Mouse (Mus musculus) heart, embryonic 14.5 days (tissue): ENCODE data around the gene Klk8. TPM values are rescaled to one million over a fixed set of nuclear protein-coding genes. Genes with fewer than 3 reads are reported as not detected.

Source experiments
- ATAC-seq: fragments of 200-750 bp; cut with Nextera tagmentation; 2 replicates; pipeline ENCODE4 v1.8.0; 2017; ENCODE audit warnings: low read depth, moderate TSS enrichment; ENCODE audit not compliant: insufficient number of reproducible peaks, insufficient read depth, low FRiP score
- H3K27ac ChIP-seq, 2 experiments: fragments of 200-500 bp in 1 of 2; fragments of 300-500 bp in 1 of 2; sonication (generic) in 1 of 2; replicated peaks in 1 of 2; 2 replicates each; pipeline ENCODE4 v1.5.1; 2012 to 2014; ENCODE audit warnings: low read depth in 2 of 2, low read length in 2 of 2, control low read depth in 1 of 2, mild to moderate bottlenecking in 1 of 2, mixed read lengths in 1 of 2; ENCODE audit not compliant: control insufficient read depth in 1 of 2, insufficient read depth in 1 of 2
- H3K27me3 ChIP-seq: fragments of 300-500 bp; sonication (generic); 2 replicates; pipeline ENCODE4 v1.6.1; 2014; ENCODE audit warnings: mild to moderate bottlenecking, low read length, control low read depth; ENCODE audit not compliant: control insufficient read depth, insufficient read depth
- H3K36me3 ChIP-seq: fragments of 300-500 bp; sonication (generic); 2 replicates; pipeline ENCODE4 v1.6.1; 2014; ENCODE audit warnings: mild to moderate bottlenecking, control low read depth, low read length, mixed read lengths; ENCODE audit not compliant: control insufficient read depth, insufficient read depth
- H3K4me1 ChIP-seq, 2 experiments: fragments of 200-500 bp in 1 of 2; fragments of 300-500 bp in 1 of 2; sonication (generic) in 1 of 2; 2 replicates each; pipeline ENCODE4 v1.6.1; 2012 to 2014; ENCODE audit warnings: low read length in 2 of 2, control low read depth in 1 of 2, mixed read lengths in 1 of 2; ENCODE audit not compliant: control insufficient read depth in 2 of 2, insufficient read depth in 2 of 2
- H3K4me2 ChIP-seq: fragments of 300-500 bp; sonication (generic); 2 replicates; pipeline ENCODE4 v1.6.1; 2014; ENCODE audit warnings: mild to moderate bottlenecking, low read length
- H3K4me3 ChIP-seq, 2 experiments: fragments of 200-500 bp in 1 of 2; fragments of 300-500 bp in 1 of 2; sonication (generic) in 1 of 2; 2 replicates each; pipeline ENCODE4 v1.5.1; 2012 to 2014; ENCODE audit warnings: low read length in 2 of 2, mild to moderate bottlenecking in 2 of 2, control low read depth in 1 of 2, low read depth in 1 of 2, moderate library complexity in 1 of 2; ENCODE audit not compliant: control insufficient read depth in 1 of 2, insufficient read depth in 1 of 2
- H3K9ac ChIP-seq: fragments of 300-500 bp; sonication (generic); 2 replicates; pipeline ENCODE4 v1.6.1; 2014; ENCODE audit warnings: mild to moderate bottlenecking, low read length
- H3K9me3 ChIP-seq: fragments of 300-500 bp; sonication (generic); 2 replicates; pipeline ENCODE4 v1.6.1; 2016; ENCODE audit warnings: low read length, control low read depth; ENCODE audit not compliant: control insufficient read depth
- WGBS: fragments of 180-500 bp; shearing (Covaris S2); extraction: QIAGEN DNeasy Blood & Tissue Kit; methylation state at CpG from one replicate; pipeline ENCODE4 v1.1.7; 2014; 5-methylcytosine and 5-hydroxymethylcytosine counted together
- polyA plus RNA-seq: library from polyadenylated mRNA; unstranded; fragments of >200 nt; fragmentation: Nextera tagmentation; extraction: Ambion mirVana; gene quantifications from 2 replicates; pipeline ENCODE4 v1.2.1, GENCODE M21; 2014

The Klk8 gene
- 24.2 and 26.3 TPM in 2 replicates for polyA plus RNA-seq

DNA sequence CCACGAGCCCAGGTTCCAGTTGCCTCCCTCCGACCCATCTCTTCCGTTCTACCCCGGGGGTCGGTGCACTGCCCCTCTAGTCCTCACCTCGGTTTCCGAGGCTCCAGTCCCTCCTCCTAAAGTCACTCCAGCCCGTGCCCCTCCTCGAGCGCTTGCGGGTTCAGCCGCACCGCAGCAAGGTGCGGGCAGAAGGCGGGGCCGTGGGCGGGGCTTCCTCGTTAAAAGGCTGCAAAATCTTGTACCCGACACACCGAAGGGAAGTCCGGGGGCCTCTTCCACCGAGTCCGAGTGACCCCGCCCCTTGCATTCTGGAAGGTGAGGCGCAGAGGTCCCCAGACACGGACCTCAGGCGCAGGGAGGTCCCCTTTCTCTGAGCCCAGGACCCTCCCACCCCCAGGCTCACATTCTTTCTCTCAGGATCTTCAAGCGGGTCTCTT, at the start of gene Klk8:
Klk8 (plus strand) TSS at position 245 of the 437 bp plus-strand sequence.
- peak within 1 kb of the TSS; percentile 83 for H3K4me2 ChIP-seq
- H3K9ac ChIP-seq: peak within 1 kb of the TSS; percentile 51
- under 1% methylated on average over 28 of the region's 28 CpGs for WGBS
- no peak within 1 kb of the TSS for H3K27ac ChIP-seq
- H3K4me1 ChIP-seq: peaks cover 9 to 11% of the 10 kb centered on the region in 2 experiments; a peak in 2 of 4 replicates
- peak within 1 kb of the TSS; percentile 57 to 64 for H3K4me3 ChIP-seq
- H3K36me3 ChIP-seq: no peaks in the 10 kb centered on the region
- no peaks in the 10 kb centered on the region for H3K9me3 ChIP-seq
- ATAC-seq: no peak
- H3K27me3 ChIP-seq: peaks cover 28% of the 10 kb centered on the region

DNA sequence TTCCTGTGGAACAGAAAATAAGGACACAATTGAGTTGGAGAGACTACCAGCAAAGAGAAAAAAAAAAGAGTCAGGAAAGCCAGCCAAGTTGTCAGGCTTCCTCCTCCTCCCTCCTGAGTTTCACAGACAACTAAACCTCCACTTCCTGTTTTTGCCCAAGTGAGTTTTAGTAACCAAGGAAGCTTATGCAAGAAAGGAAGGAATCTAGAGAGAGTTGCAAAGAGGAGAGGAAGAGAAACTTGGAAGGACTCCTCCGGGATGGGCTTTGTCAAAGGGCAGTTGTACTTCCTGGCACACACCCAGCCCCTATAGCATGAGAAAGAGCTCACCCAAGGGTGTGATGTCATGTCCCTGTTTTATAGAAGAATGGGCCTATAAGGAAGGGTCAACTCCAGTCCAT, 49.6 kb upstream of the Klk8 start:
- no peaks in the 10 kb centered on the region for H3K4me1 ChIP-seq
- no peaks in the 10 kb centered on the region for H3K36me3 ChIP-seq
- H3K27ac ChIP-seq: peak overlapping the region; percentile 23 to 44; a peak in 3 of 4 replicates
- H3K4me3 ChIP-seq: no peak overlapping the region
- no peak for ATAC-seq
- no peak overlapping the region for H3K9ac ChIP-seq
- H3K27me3 ChIP-seq: no peaks in the 10 kb centered on the region
- H3K9me3 ChIP-seq: no peaks in the 10 kb centered on the region
- 48% methylated on average over 1 of the region's 1 CpGs for whole genome bisulfite sequencing
- no peak overlapping the region for H3K4me2 ChIP-seq

DNA sequence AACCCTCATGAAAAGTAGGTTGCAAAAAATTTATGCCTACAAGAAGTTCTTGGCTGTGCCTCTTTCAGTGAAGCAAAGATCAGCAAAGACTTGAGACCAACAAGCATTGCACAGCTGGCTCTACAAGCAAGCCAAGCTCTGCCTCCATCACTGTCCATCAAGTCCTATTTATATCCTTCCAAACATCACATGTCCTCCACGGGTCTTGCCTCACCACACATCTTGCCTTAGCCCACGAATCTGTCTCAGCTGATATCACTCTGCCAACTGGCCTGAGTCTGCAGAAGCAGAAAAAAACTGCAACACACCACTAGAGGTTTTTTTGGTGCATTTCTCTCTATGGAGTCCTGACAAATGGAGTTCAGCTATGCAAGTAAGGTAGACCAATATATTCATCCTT, 44.6 kb upstream of the Klk8 start:
- no peaks in the 10 kb centered on the region for H3K27me3 ChIP-seq
- ATAC-seq: no peak
- H3K9ac ChIP-seq: no peak overlapping the region
- H3K4me1 ChIP-seq: no peaks in the 10 kb centered on the region
- no peaks in the 10 kb centered on the region for H3K9me3 ChIP-seq
- no peak overlapping the region for H3K4me2 ChIP-seq
- H3K27ac ChIP-seq: no peak overlapping the region
- H3K4me3 ChIP-seq: no peak overlapping the region
- 36% methylated on average over 2 of the region's 2 CpGs for WGBS
- H3K36me3 ChIP-seq: no peaks in the 10 kb centered on the region

DNA sequence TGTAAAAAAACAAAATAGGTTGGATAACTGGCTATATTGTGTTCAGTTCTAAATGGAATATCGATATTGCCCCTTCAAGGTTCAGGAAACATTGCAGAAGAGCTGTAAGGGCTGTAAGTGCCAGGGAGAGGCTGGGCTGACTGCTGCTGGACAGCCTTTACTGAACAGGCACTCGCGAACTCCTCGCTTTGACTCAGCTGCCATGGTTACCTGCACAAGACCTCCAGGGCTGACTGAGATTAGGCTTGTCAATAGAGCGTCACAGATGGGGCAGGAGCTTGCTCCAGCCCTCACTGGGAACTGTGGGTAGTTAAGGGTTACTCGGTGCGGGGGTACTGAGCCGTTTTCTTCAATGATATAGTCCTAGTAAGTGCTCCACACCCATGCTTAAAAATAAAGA, 30.9 kb upstream of the Klk8 start:
- H3K9me3 ChIP-seq: no peaks in the 10 kb centered on the region
- no peak overlapping the region for H3K4me3 ChIP-seq
- ATAC-seq: no peak
- H3K36me3 ChIP-seq: no peaks in the 10 kb centered on the region
- WGBS: 30% methylated on average over 8 of the region's 8 CpGs
- H3K27me3 ChIP-seq: no peaks in the 10 kb centered on the region
- no peak overlapping the region for H3K9ac ChIP-seq
- H3K27ac ChIP-seq: no peak overlapping the region
- H3K4me1 ChIP-seq: no peaks in the 10 kb centered on the region
- no peak overlapping the region for H3K4me2 ChIP-seq

DNA sequence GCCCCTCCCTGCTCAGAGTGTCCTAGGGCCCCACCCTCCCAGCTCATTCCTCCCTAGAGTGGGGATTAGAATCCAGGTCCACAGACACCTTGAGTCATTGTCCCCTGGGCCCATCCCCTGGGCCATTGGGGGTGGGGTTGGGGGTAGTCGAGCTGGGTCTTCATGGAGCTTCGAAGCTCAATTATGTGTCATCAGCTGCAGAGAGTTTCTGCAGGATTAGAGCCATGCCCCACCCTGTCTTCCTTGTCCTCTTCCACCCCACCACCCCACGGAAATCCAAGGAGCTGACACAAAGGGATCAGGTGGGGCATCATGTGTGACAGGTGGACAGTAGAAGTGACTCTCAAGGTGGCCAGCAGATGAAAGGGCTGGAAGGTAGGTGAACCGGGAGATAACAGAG, 28.8 kb upstream of the Klk8 start, which contains the start of gene Klk12:
Klk12 (plus strand) TSS at position 301 of the 400 bp plus-strand sequence.
- H3K27ac ChIP-seq: no peak within 1 kb of the TSS
- ATAC-seq: no peak

DNA sequence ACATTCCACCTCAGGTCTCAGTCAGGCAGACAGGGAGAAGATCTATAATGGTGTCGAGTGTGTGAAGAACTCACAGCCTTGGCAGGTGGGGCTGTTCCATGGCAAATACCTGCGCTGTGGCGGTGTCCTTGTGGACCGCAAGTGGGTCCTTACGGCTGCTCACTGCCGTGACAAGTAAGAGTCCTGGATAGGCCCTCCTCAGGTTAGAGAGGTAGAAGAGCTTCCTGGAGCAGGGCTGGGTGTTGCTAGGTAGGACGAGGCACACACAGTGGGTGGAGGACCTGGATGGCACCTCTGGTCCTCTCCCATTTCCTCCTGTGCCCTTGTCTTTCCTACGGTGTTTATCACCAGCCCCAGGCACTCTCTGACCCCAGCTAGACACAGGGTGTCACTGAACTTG, 27.7 kb upstream of the Klk8 start:
- H3K27me3 ChIP-seq: no peaks in the 10 kb centered on the region
- H3K27ac ChIP-seq: no peak overlapping the region
- no peaks in the 10 kb centered on the region for H3K9me3 ChIP-seq
- H3K4me2 ChIP-seq: no peak overlapping the region
- no peak for ATAC-seq
- H3K9ac ChIP-seq: no peak overlapping the region
- H3K4me3 ChIP-seq: no peak overlapping the region
- H3K4me1 ChIP-seq: no peaks in the 10 kb centered on the region
- H3K36me3 ChIP-seq: no peaks in the 10 kb centered on the region
- WGBS: 88% methylated on average over 8 of the region's 8 CpGs

More for the DNA sequence above, 28.8 kb upstream of the Klk8 start, which contains the start of gene Klk12:
- Histone ChIP-seq H3K9me3 (no peaks in the 10 kb centered on the region), H3K36me3 (no peaks in the 10 kb centered on the region), H3K9ac (no peak within 1 kb of the TSS), H3K4me2 (no peak within 1 kb of the TSS), H3K4me1 (no peaks in the 10 kb centered on the region), H3K4me3 (no peak within 1 kb of the TSS), H3K27me3 (no peaks in the 10 kb centered on the region)
- 64% methylated on average over 4 of the region's 4 CpGs for WGBS

DNA sequence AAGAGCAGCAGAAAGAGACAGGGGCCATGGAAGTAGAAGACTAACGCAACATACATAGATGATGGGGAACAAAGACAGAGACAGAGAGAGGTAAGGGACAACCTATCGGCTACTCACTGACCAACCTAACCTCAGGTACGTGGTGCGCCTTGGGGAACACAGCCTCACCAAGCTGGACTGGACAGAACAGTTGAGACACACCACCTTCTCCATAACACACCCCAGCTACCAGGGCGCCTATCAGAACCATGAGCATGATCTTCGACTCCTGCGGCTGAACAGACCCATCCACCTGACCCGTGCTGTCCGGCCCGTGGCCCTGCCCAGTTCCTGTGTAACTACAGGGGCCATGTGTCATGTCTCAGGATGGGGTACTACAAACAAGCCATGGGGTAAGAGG, 26.7 kb upstream of the Klk8 start:
- 88% methylated on average over 10 of the region's 10 CpGs for WGBS
- Histone ChIP-seq H3K27ac (no peak overlapping the region), H3K4me1 (no peaks in the 10 kb centered on the region), H3K36me3 (no peaks in the 10 kb centered on the region), H3K9me3 (no peaks in the 10 kb centered on the region), H3K4me2 (no peak overlapping the region), H3K9ac (no peak overlapping the region), H3K27me3 (no peaks in the 10 kb centered on the region), H3K4me3 (no peak overlapping the region)
- ATAC-seq: no peak

DNA sequence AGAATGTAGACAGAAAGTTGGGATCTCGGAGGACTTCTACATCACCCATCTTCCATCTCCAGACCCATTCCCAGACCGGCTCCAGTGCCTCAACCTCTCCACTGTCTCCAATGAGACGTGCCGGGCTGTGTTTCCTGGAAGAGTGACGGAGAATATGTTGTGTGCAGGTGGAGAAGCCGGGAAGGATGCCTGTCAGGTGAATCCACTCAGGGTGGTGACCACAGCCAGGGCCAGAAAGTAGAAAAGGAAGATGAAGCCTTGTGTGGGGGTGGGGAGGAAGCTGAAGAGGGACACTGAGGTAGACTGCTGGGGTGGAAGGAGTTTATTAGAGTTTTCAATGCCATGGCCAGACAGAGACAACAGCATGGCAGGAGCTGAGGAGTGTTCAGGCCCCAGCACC, 25.5 kb upstream of the Klk8 start:
- H3K36me3 ChIP-seq: no peaks in the 10 kb centered on the region
- H3K9me3 ChIP-seq: no peaks in the 10 kb centered on the region
- no peak overlapping the region for H3K4me2 ChIP-seq
- no peak overlapping the region for H3K27ac ChIP-seq
- ATAC-seq: no peak
- no peaks in the 10 kb centered on the region for H3K27me3 ChIP-seq
- no peak overlapping the region for H3K4me3 ChIP-seq
- WGBS: 93% methylated on average over 6 of the region's 6 CpGs
- no peaks in the 10 kb centered on the region for H3K4me1 ChIP-seq
- no peak overlapping the region for H3K9ac ChIP-seq
